Mouse (Mus musculus) granulocyte monocyte progenitor cell, adult 5-6 weeks (primary cell): Measurements from ENCODE around the gene Prodh2. TPM values are rescaled to one million over a fixed set of nuclear protein-coding genes. Genes with fewer than 3 reads are reported as not detected.
"Not testable (repeated sequence)": the region's sequence is repeated elsewhere in the genome, so short reads cannot be mapped to it uniquely, and the experiment has no call there.

Experiments
- ATAC-seq: replicated peaks from 2 replicates; pipeline ENCODE4 v1.8.0; 2016; ENCODE audit warnings: mild to moderate bottlenecking, moderate TSS enrichment, inconsistent platforms; ENCODE audit not compliant: poor library complexity, severe bottlenecking
- total RNA-seq, 2 experiments: library from RNA; stranded (forward) in 1 of 2; stranded (reverse) in 1 of 2; fragments of 200-712, 200-1000 nt in 1 of 2; fragments of >200 nt in 1 of 2; fragmentation: Nextera tagmentation in 1 of 2; gene quantifications; 2 replicates each; pipeline ENCODE4 v1.2.3; 2014 to 2017

Gene Prodh2
- total RNA-seq, 2 experiments from 2014 or later = 2.2 TPM; not detected in 1

GRCm38 (mm10) chr7:30477415-30478381 is 15.7 kb upstream of the Prodh2 start:
- no peak for ATAC-seq

- ATAC-seq = no peak; the same call in 1 of the 2 replicates
Observed at GRCm38 (mm10) chr7:30484250-30484649, 9.2 kb upstream of the Prodh2 start.

- ATAC-seq = no peak; the same call in 1 of the 2 replicates
Observed at GRCm38 (mm10) chr7:30490251-30490956, 3.0 kb upstream of the Prodh2 start.

GRCm38 (mm10) chr7:30490957-30491307 is 2.5 kb upstream of the Prodh2 start:
- no peak for ATAC-seq

GRCm38 (mm10) chr7:30492765-30493164 is 657 bp upstream of the Prodh2 start:
- peak; percentile 75 for ATAC-seq

- ATAC-seq = not testable (repeated sequence)
Observed at GRCm38 (mm10) chr7:30495506-30496042, 2.2 kb downstream of the Prodh2 start.

GRCm38 (mm10) chr7:30501159-30501558 is 7.7 kb downstream of the Prodh2 start:
- not testable (repeated sequence) for ATAC-seq

- ATAC-seq = peak; percentile 40; the same call in 1 of the 2 replicates
Observed at GRCm38 (mm10) chr7:30508061-30508460, 14.6 kb downstream of the Prodh2 start.

GRCm38 (mm10) chr7:30515003-30515760 is 21.8 kb downstream of the Prodh2 start:
- ATAC-seq = no peak

GRCm38 (mm10) chr7:30518325-30518724 is 24.9 kb downstream of the Prodh2 start:
- peak; percentile 14; the same call in 1 of the 2 replicates for ATAC-seq

- no peak for ATAC-seq
Observed at GRCm38 (mm10) chr7:30520396-30520795, 27.0 kb downstream of the Prodh2 start.

- ATAC-seq = no peak
Observed at GRCm38 (mm10) chr7:30520856-30521255, 27.4 kb downstream of the Prodh2 start.

- ATAC-seq = no peak
Observed at GRCm38 (mm10) chr7:30522871-30523270, 29.4 kb downstream of the Prodh2 start.

- ATAC-seq = no peak
Observed at GRCm38 (mm10) chr7:30524487-30524886, 31.1 kb downstream of the Prodh2 start.

GRCm38 (mm10) chr7:30525954-30526353 is 32.5 kb downstream of the Prodh2 start:
- ATAC-seq = no peak

GRCm38 (mm10) chr7:30526399-30526798 is 33.0 kb downstream of the Prodh2 start:
- no peak for ATAC-seq

GRCm38 (mm10) chr7:30526981-30527380 is 33.6 kb downstream of the Prodh2 start:
- no peak; the same call in 1 of the 2 replicates for ATAC-seq

- ATAC-seq = no peak
Observed at GRCm38 (mm10) chr7:30531291-30531815, 37.9 kb downstream of the Prodh2 start.

GRCm38 (mm10) chr7:30532931-30533330 is 39.5 kb downstream of the Prodh2 start:
- ATAC-seq = no peak
